Mouse (Mus musculus) small intestine, adult 2 months (tissue): ENCODE results near the gene Wdr54. TPM values are rescaled to one million over a fixed set of nuclear protein-coding genes. Genes with fewer than 3 reads are reported as not detected.

ENCODE experiments used
- H3K27ac ChIP-seq: fragments of 200-500 bp; 2 replicates; pipeline ENCODE4 v1.5.1; 2012; ENCODE audit warnings: low read depth, low read length, control low read depth, inconsistent platforms; ENCODE audit not compliant: insufficient read depth
- H3K27me3 ChIP-seq: fragments of 200-500 bp; 2 replicates; pipeline ENCODE4 v1.6.1; 2012; ENCODE audit warnings: mild to moderate bottlenecking, moderate library complexity, low read length, inconsistent platforms; ENCODE audit not compliant: control insufficient read depth, insufficient read depth
- H3K36me3 ChIP-seq: fragments of 200-500 bp; 2 replicates; pipeline ENCODE4 v1.6.1; 2012; ENCODE audit warnings: mild to moderate bottlenecking, low read length, control low read depth, inconsistent platforms; ENCODE audit not compliant: control insufficient read depth, insufficient read depth
- H3K4me1 ChIP-seq: fragments of 200-500 bp; 2 replicates; pipeline ENCODE4 v1.6.1; 2012; ENCODE audit warnings: low read length, inconsistent platforms, mixed read lengths; ENCODE audit not compliant: control insufficient read depth, insufficient read depth, insufficient read length
- H3K4me3 ChIP-seq: fragments of 200-500 bp; 2 replicates; pipeline ENCODE4 v1.5.1; 2012; ENCODE audit warnings: low read depth, mild to moderate bottlenecking, control low read depth, inconsistent platforms, low read length, moderate library complexity
- CTCF ChIP-seq: fragments of 200-500 bp; IDR thresholded peaks from 2 replicates; pipeline ENCODE4 v1.5.1; 2012; ENCODE audit warnings: low read depth, mild to moderate bottlenecking, control low read depth, inconsistent platforms, low read length, moderate library complexity, mixed read lengths; ENCODE audit not compliant: insufficient replicate concordance, insufficient read length; ENCODE audit errors: extremely low read depth
- POLR2A ChIP-seq: fragments of 200-500 bp; IDR thresholded peaks from 2 replicates; pipeline ENCODE4 v1.6.1; 2012; ENCODE audit warnings: low read depth, mild to moderate bottlenecking, control low read depth, inconsistent platforms, low read length, moderate library complexity
- WGBS: fragments of 180-500 bp; shearing (Covaris S2); methylation state at CpG from one replicate; pipeline ENCODE4 v1.1.7; 2018; 5-methylcytosine and 5-hydroxymethylcytosine counted together
- polyA plus RNA-seq: library from polyadenylated mRNA; depleted of rRNA; stranded (reverse); fragments of >200 nt; gene quantifications from 2 replicates; pipeline ENCODE4 v1.2.3, GENCODE M21; 2012

The Wdr54 gene
- polyA plus RNA-seq, 1 experiment, result 0.90 TPM

DNA sequence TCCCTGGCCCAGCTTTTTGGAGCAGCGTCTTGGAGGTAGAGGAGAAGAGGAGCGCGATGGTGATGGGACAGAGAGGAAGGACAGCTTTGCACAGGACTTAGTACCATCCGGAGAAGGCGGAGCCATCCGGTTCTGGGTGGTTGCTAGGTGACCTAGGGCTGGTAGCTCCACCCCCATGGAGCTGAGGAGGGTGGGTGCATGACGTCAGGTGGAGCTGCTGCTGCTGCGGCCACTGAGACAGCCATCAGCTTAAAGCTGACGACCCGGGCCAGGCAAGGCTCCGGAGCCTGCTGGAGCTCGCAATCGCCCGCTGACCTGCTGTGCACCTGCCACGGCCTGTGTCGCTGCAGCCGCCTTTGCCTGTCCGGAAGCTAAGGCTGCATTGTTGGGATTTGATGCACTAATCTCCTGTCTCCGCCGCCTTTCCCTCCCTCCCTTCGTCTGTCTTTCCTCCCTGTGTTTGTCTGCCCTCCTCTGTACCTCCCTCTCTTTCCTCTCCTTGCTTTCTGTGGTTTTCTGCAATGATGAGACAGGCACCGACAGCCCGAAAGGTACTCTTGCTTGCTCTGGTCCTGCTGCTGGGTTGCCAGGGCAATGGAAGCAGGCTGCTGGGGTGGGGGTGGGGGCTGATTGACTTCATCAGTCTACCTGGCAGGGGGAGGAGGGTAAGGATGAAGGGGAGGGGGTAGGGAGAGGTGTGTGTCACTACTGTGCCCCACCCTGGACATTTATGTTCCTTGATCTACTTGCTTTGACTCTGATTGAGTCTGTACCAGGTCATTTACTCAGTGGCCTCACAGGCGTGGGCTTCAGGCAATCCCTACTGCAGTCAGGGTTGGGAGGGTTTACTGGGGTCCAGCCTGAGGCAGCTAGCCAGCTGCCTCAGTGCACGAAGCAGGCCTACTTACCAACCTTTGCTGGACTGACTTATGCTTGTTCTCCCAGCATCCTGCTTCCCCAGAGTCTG is 30.0 kb upstream of the Wdr54 start:
- Histone ChIP-seq H3K27ac (no peak overlapping the region), H3K36me3 (peaks cover 55% of the 10 kb centered on the region)
- TF ChIP-seq CTCF (no peak), POLR2A (no peak)

DNA sequence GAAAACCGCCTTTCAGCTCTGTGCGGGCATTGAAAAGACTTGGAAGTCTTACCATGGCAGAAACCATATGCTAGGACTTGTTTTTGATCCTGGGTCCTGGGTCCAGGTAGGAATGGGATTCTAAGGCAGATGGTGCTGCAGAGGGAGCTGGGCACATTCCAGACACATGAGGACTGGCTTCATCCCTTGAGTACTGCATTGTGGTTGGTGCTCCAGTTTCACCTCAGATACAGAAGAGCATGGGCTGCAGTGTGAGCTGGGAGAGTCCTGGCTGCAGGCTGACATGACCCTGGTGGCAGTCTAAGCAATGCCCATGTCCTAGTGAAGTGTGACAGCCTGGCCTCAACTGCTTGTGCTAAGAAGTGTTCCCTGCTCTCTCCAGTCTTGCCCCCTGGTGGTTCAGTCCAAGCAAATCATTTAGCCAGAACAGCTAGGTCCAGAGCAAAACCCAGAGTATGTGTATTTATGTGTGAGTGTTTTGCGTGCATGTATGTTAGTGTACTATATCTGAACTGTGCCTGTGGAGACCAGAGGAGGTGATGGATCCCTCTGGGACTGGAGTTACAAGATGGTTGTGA is 28.8 kb upstream of the Wdr54 start:
- Histone ChIP-seq H3K4me3 (no peak overlapping the region), H3K27me3 (no peaks in the 10 kb centered on the region), H3K27ac (no peak overlapping the region), H3K4me1 (no peaks in the 10 kb centered on the region; the same call in 1 of the 2 replicates), H3K36me3 (peaks cover 43% of the 10 kb centered on the region)
- TF ChIP-seq POLR2A (no peak), CTCF (no peak)
- 89% methylated on average over 3 of the region's 3 CpGs for WGBS

More for the DNA sequence above, 30.0 kb upstream of the Wdr54 start:
- Histone ChIP-seq H3K4me1 (no peaks in the 10 kb centered on the region; the same call in 1 of the 2 replicates), H3K4me3 (no peak overlapping the region), H3K27me3 (no peaks in the 10 kb centered on the region)
- 63% methylated on average over 25 of the region's 25 CpGs for WGBS

DNA sequence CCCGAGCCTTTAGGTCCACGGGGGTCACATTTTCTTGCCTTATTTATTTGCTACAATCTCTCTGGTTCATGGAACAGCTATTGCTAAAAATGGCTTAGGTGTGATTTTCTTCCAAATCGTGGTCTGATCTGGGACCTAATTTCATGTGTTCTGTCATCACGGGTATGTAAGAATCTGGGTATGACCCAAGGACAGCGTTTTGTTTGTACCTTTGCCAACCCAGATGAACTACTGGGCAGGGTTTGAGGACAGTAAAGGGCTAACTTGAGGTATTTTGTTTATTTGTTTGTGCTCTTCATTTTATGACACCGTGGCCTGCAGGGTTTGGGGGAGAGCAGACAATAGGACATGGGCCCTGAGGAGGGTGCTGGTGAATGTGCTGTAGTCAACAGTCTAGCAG is 24.4 kb upstream of the Wdr54 start:
- H3K4me1 ChIP-seq, result no peaks in the 10 kb centered on the region
- H3K27me3 ChIP-seq, result no peaks in the 10 kb centered on the region
- 73% methylated on average over 6 of the region's 6 CpGs for WGBS
- no peak overlapping the region for H3K27ac ChIP-seq
- H3K36me3 ChIP-seq, result peaks cover 26% of the 10 kb centered on the region
- TF ChIP-seq POLR2A (no peak), CTCF (no peak)
- no peak overlapping the region for H3K4me3 ChIP-seq

DNA sequence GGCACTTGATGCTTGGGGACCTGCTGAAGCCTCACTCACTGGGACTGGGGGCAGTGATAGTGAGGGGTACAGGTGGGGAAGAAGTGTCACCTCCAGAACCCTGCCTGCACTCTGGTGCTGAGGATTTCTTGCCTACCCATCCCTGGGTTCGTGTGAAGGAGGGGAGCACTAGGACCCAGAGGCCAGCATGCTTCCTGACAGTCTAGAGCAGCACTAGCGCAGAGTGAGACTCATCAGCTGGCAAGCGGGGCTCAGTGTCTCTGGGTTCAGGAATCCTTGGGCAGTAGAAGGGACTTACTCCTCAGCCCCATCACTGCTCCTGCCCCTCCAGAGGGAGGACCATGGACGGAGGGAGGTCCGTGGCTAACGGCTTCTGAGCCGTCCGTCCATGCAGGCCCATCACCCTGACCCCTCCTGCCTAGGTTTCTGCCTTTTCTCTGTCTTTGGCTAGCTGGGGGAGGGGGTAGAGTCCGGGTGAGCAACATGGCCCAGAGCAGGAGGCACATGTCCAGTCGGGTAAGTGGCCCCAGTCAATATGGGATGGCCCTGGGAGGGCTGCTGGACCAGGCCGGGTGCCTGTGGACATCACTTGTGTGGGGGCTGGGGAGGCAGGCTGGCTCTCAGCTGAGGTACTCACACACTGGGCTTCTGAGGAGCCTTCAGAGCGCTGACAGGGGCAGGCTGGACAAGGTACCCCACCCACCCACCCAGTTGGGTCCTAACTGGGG is 23.4 kb upstream of the Wdr54 start:
- H3K36me3 ChIP-seq, result peaks cover 26% of the 10 kb centered on the region
- H3K27ac ChIP-seq, result no peak overlapping the region
- no peaks in the 10 kb centered on the region for H3K27me3 ChIP-seq
- 70% methylated on average over 12 of the region's 12 CpGs for WGBS
- TF ChIP-seq POLR2A, result no peak
- TF ChIP-seq CTCF, result no peak
- H3K4me1 ChIP-seq, result no peaks in the 10 kb centered on the region
- H3K4me3 ChIP-seq, result no peak overlapping the region

DNA sequence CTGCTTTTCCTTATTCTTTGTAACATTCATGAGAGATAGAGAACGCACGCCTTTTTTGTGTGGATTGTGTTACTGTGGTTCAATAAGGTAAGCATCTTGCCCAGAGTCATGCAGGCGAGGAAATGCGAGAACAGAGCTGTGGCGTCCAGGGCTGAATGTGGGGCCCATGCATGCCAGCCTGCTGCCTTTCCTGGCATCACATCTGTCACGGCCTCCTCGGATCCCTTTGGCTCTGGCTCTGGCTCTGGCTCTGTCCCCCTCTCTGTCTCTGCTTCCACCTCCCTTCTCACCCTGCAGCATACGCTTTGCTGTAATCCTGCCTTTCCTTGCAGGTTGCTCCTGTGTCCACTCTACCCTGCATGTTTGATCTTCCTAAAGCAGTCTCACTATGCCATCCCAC is 19.8 kb upstream of the Wdr54 start:
- Histone ChIP-seq H3K27me3 (no peaks in the 10 kb centered on the region), H3K27ac (no peak overlapping the region), H3K36me3 (peaks cover 1% of the 10 kb centered on the region; the same call in 1 of the 2 replicates), H3K4me3 (no peak overlapping the region), H3K4me1 (no peaks in the 10 kb centered on the region)
- TF ChIP-seq POLR2A, result no peak
- no peak for TF ChIP-seq CTCF
- 85% methylated on average over 8 of the region's 8 CpGs for WGBS

DNA sequence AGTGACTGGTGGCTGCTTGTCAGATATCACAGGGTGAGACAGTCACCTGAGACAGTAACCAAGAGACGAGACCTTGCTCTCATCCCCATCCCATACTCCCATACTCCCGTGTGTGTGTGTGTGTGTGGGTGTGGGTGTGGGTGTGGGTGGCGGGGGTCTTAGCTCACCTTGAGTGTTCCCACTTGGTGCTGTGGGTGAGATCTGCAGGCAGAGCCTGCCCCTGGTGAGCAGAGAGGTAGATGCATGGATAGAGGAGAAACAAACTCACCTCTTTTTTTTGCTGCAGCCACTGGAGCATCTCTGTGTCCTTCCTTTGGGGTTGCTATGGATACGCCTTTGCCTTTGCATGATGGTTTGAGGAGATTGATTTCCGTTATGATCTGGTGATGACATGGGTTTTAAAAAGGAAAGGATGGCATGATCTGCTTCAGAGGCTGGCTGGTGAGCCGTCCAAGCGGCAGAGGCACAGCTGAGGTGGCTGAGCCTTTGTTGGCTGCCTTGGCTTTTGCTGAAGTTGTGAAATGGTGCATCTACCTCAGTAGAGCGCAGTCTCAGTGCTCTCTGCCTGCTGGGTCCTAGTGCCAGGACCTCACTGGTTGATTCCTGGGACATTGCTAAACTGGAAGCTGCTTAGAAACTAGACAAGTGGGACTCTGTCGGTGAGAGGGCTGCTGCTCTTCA is 16.2 kb upstream of the Wdr54 start:
- Histone ChIP-seq H3K4me3 (no peak overlapping the region), H3K27ac (no peak overlapping the region), H3K4me1 (peaks cover 4% of the 10 kb centered on the region; the same call in 1 of the 2 replicates), H3K27me3 (no peaks in the 10 kb centered on the region), H3K36me3 (peaks cover 1% of the 10 kb centered on the region; the same call in 1 of the 2 replicates)
- 78% methylated on average over 9 of the region's 9 CpGs for WGBS
- TF ChIP-seq POLR2A (no peak), CTCF (no peak)

DNA sequence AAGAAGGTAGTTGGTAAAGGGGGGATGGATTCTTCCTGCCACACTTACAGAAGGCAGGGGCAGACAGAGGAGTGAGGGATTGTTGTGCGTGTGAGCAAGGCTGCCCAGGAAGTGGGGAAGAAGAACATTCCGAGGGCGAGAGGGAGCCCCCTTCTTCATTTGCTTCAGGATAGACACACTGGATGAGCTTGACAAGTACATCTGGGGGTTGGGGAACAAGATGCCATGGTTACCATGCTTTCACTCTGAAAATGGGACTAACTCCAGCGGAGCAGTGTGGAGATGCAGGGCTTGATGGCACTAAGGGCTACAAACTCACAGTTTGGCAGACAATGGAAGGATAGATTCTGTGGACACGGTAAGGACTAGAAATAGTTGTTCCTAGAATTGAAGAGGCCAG is 14.9 kb upstream of the Wdr54 start:
- WGBS, result 84% methylated on average over 5 of the region's 5 CpGs
- Histone ChIP-seq H3K27ac (no peak overlapping the region), H3K4me1 (peaks cover 4% of the 10 kb centered on the region; the same call in 1 of the 2 replicates), H3K36me3 (0 out of 2 replicates have a peak, but pooled peaks cover 1% of the 10 kb centered on the region), H3K4me3 (no peak overlapping the region), H3K27me3 (no peaks in the 10 kb centered on the region)
- TF ChIP-seq POLR2A, result no peak
- no peak for TF ChIP-seq CTCF
